Mouse (Mus musculus): Measurements from ENCODE around the gene Unc5c.

- TF ChIP-seq CTCF (IDR thresholded peaks at IDR 0.05; ENCODE audit: low read depth) (no peak), EP300 (IDR thresholded peaks at IDR 0.05; ENCODE audit: low read depth) (no peak)
Observed at GRCm38 (mm10) chr3:141653915-141654314, 188.9 kb downstream of the Unc5c start.
